Mouse (Mus musculus) liver, postnatal 0 days (tissue): ENCODE results near the gene Coro2b.

Experiments
- CTCF ChIP-seq: sonication (generic); IDR thresholded peaks from 2 replicates; pipeline ENCODE4 v1.5.1; 2016; ENCODE audit warnings: antibody characterized with exemption, low read depth
- EP300 ChIP-seq: IDR thresholded peaks from 2 replicates; pipeline ENCODE4 v1.6.1; 2016; ENCODE audit warnings: antibody characterized with exemption, low read depth, mild to moderate bottlenecking

- TF ChIP-seq CTCF (no peak), EP300 (no peak)
Observed at GRCm38 (mm10) chr9:62560432-62560831, 23.6 kb upstream of the Coro2b start.
